In genomic region chr13:80557156-80557555, GRCm38 (mm10) we compare ENCODE assay signal across 10 mouse cellular contexts.
A peak's percentile ranks its signal among the peaks of the same experiment; 100 is the strongest.
DNase-seq lines count a peak whose midpoint lies in the region; ATAC-seq lines count a peak whose summit lies in the region.
"Had no signal": no experiment of that assay in that cellular context is flagged by ENCODE, and none has a peak within 500 bp of the region (broad histone marks: within the 10 kb centered on the region; RNA-seq: fewer than 3 reads in every experiment).

No protein-coding gene starts in this region.

- H3K9me3 ChIP-seq in neural tube, embryonic 15.5 days (replicated peaks) = no peaks in the 10 kb centered on the region
- 0 out of 2 replicates have a peak, but pooled peaks cover 2% of the 10 kb centered on the region for H3K9me3 ChIP-seq in heart, embryonic 16.5 days (replicated peaks; ENCODE audit: control insufficient read depth, low read length)
- H3K9me3 ChIP-seq: embryonic facial prominence, embryonic 13.5 days; liver, embryonic 15.5 days had no signal

- no peak overlapping the region for H3K4me3 ChIP-seq in neural tube, embryonic 15.5 days (replicated peaks)
- no peak overlapping the region for H3K4me3 ChIP-seq in heart, embryonic 16.5 days (ENCODE audit: low read length)
- H3K4me3 ChIP-seq: embryonic facial prominence, embryonic 13.5 days; liver, embryonic 15.5 days had no signal

- peak; percentile 21 for DNase-seq in neural tube, embryonic 10.5 days (ENCODE audit: extremely low spot score, low spot score)
- peak; percentile 48 for DNase-seq in embryo, embryonic 11 days
- no peak for DNase-seq in frontal cortex, postnatal 10 days (ENCODE audit: low spot score in 2 of 2)
- no peak for DNase-seq in left cerebral cortex, adult 18-20 months (ENCODE audit: low spot score in 2 of 2)
- no peak for DNase-seq in layer of hippocampus, postnatal 36 days
- DNase-seq: kidney, postnatal 14 days had no signal

- H3K27me3 ChIP-seq in neural tube, embryonic 15.5 days (replicated peaks) = no peaks in the 10 kb centered on the region
- no peaks in the 10 kb centered on the region for H3K27me3 ChIP-seq in heart, embryonic 16.5 days (ENCODE audit: control insufficient read depth, insufficient read depth, low read length)
- H3K27me3 ChIP-seq: embryonic facial prominence, embryonic 13.5 days; liver, embryonic 15.5 days had no signal

- no peak overlapping the region for H3K4me2 ChIP-seq in neural tube, embryonic 15.5 days
- H3K4me2 ChIP-seq in heart, embryonic 16.5 days (ENCODE audit: low read depth, low read length) = no peak overlapping the region
- H3K4me2 ChIP-seq: embryonic facial prominence, embryonic 13.5 days; liver, embryonic 15.5 days had no signal

- no peak overlapping the region for H3K9ac ChIP-seq in neural tube, embryonic 15.5 days (replicated peaks)
- no peak overlapping the region for H3K9ac ChIP-seq in heart, embryonic 16.5 days (ENCODE audit: low read length)
- H3K9ac ChIP-seq: embryonic facial prominence, embryonic 13.5 days; liver, embryonic 15.5 days had no signal

- H3K4me1 ChIP-seq in neural tube, embryonic 15.5 days = no peaks in the 10 kb centered on the region
- H3K4me1 ChIP-seq in heart, embryonic 16.5 days (ENCODE audit: control insufficient read depth, insufficient read depth, low read length) = no peaks in the 10 kb centered on the region
- H3K4me1 ChIP-seq: embryonic facial prominence, embryonic 13.5 days; liver, embryonic 15.5 days had no signal

- H3K27ac ChIP-seq in neural tube, embryonic 15.5 days (replicated peaks) = no peak overlapping the region
- H3K27ac ChIP-seq in heart, embryonic 16.5 days (ENCODE audit: low read length) = no peak overlapping the region
- H3K27ac ChIP-seq: embryonic facial prominence, embryonic 13.5 days; liver, embryonic 15.5 days had no signal

- no peak for ATAC-seq in neural tube, embryonic 15.5 days (ENCODE audit: low FRiP score)
- ATAC-seq in heart, embryonic 16.5 days (replicated peaks; ENCODE audit: extremely low read depth, insufficient read depth, low FRiP score) = peak; percentile 60; the same call in 1 of the 2 replicates

- no peaks in the 10 kb centered on the region for H3K36me3 ChIP-seq in neural tube, embryonic 15.5 days
- H3K36me3 ChIP-seq in heart, embryonic 16.5 days (ENCODE audit: control insufficient read depth, insufficient read depth) = no peaks in the 10 kb centered on the region
- H3K36me3 ChIP-seq: embryonic facial prominence, embryonic 13.5 days; liver, embryonic 15.5 days had no signal

Comparison
In these comparisons a context has a peak if more than half of its experiments do, and no peak if none do; other contexts are left out.
1. DNase-seq: peak in neural tube, embryonic 10.5 days (single experiment) and embryo, embryonic 11 days (single experiment); none in frontal cortex, postnatal 10 days (0 of 2), left cerebral cortex, adult 18-20 months (0 of 2) and layer of hippocampus, postnatal 36 days (0 of 2).